Mouse (Mus musculus): ENCODE data around the gene Ptgis. TPM values are rescaled to one million over a fixed set of nuclear protein-coding genes. Genes with fewer than 3 reads are reported as not detected.

Ptgis gene
- polyA plus RNA-seq, 1 experiment from 2014 or later = 12.0 TPM

- Histone ChIP-seq H3K9me3 (ENCODE audit: control insufficient read depth, low read length) (no peaks in the 10 kb centered on the region), H3K27me3 (replicated peaks; ENCODE audit: control insufficient read depth, insufficient read depth, low read length) (no peaks in the 10 kb centered on the region), H3K4me1 (ENCODE audit: control insufficient read depth, insufficient read depth, low read length) (no peaks in the 10 kb centered on the region), H3K9ac (ENCODE audit: low read depth, low read length) (no peak overlapping the region), H3K27ac (ENCODE audit: low read length) (no peak overlapping the region), H3K4me2 (ENCODE audit: low read depth, low read length) (no peak overlapping the region), H3K4me3 (ENCODE audit: low read length) (no peak overlapping the region), H3K36me3 (ENCODE audit: control insufficient read depth, insufficient read depth, low read length) (no peaks in the 10 kb centered on the region)
- 56% methylated on average over 10 of the region's 10 CpGs for WGBS
- ATAC-seq = no peak
Observed at GRCm38 (mm10) chr2:167274713-167275465, 34.5 kb upstream of the Ptgis start.

GRCm38 (mm10) chr2:167273206-167273740, 32.9 kb upstream of the Ptgis start:
- ATAC-seq = no peak
- H3K36me3 ChIP-seq (ENCODE audit: control insufficient read depth, insufficient read depth, low read length) = no peaks in the 10 kb centered on the region
- H3K4me3 ChIP-seq (ENCODE audit: low read length) = no peak overlapping the region
- H3K9me3 ChIP-seq (ENCODE audit: control insufficient read depth, low read length) = no peaks in the 10 kb centered on the region
- no peaks in the 10 kb centered on the region for H3K27me3 ChIP-seq (replicated peaks; ENCODE audit: control insufficient read depth, insufficient read depth, low read length)
- no peak overlapping the region for H3K4me2 ChIP-seq (ENCODE audit: low read depth, low read length)
- no peak overlapping the region for H3K27ac ChIP-seq (ENCODE audit: low read length)
- no peak overlapping the region for H3K9ac ChIP-seq (ENCODE audit: low read depth, low read length)
- no peaks in the 10 kb centered on the region for H3K4me1 ChIP-seq (ENCODE audit: control insufficient read depth, insufficient read depth, low read length)
- 78% methylated on average over 13 of the region's 13 CpGs for WGBS

GRCm38 (mm10) chr2:167272706-167273105, 32.3 kb upstream of the Ptgis start:
- no peak overlapping the region for H3K4me2 ChIP-seq (ENCODE audit: low read depth, low read length)
- H3K4me3 ChIP-seq (ENCODE audit: low read length) = no peak overlapping the region
- H3K27ac ChIP-seq (ENCODE audit: low read length) = no peak overlapping the region
- no peaks in the 10 kb centered on the region for H3K36me3 ChIP-seq (ENCODE audit: control insufficient read depth, insufficient read depth, low read length)
- 83% methylated on average over 3 of the region's 3 CpGs for WGBS
- H3K4me1 ChIP-seq (ENCODE audit: control insufficient read depth, insufficient read depth, low read length) = no peaks in the 10 kb centered on the region
- H3K27me3 ChIP-seq (replicated peaks; ENCODE audit: control insufficient read depth, insufficient read depth, low read length) = no peaks in the 10 kb centered on the region
- ATAC-seq = no peak
- H3K9ac ChIP-seq (ENCODE audit: low read depth, low read length) = no peak overlapping the region
- H3K9me3 ChIP-seq (ENCODE audit: control insufficient read depth, low read length) = no peaks in the 10 kb centered on the region

GRCm38 (mm10) chr2:167271121-167271521, 30.7 kb upstream of the Ptgis start:
- Histone ChIP-seq H3K9me3 (ENCODE audit: control insufficient read depth, low read length) (no peaks in the 10 kb centered on the region), H3K27me3 (replicated peaks; ENCODE audit: control insufficient read depth, insufficient read depth, low read length) (no peaks in the 10 kb centered on the region), H3K4me1 (ENCODE audit: control insufficient read depth, insufficient read depth, low read length) (no peaks in the 10 kb centered on the region), H3K36me3 (ENCODE audit: control insufficient read depth, insufficient read depth, low read length) (no peaks in the 10 kb centered on the region), H3K9ac (ENCODE audit: low read depth, low read length) (no peak overlapping the region), H3K4me2 (ENCODE audit: low read depth, low read length) (no peak overlapping the region), H3K4me3 (ENCODE audit: low read length) (no peak overlapping the region), H3K27ac (ENCODE audit: low read length) (no peak overlapping the region)
- 83% methylated on average over 9 of the region's 9 CpGs for WGBS
- ATAC-seq = no peak

GRCm38 (mm10) chr2:167270496-167270895, 30.1 kb upstream of the Ptgis start:
- H3K27me3 ChIP-seq (replicated peaks; ENCODE audit: control insufficient read depth, insufficient read depth, low read length) = no peaks in the 10 kb centered on the region
- no peak overlapping the region for H3K9ac ChIP-seq (ENCODE audit: low read depth, low read length)
- no peak overlapping the region for H3K4me2 ChIP-seq (ENCODE audit: low read depth, low read length)
- H3K4me1 ChIP-seq (ENCODE audit: control insufficient read depth, insufficient read depth, low read length) = no peaks in the 10 kb centered on the region
- ATAC-seq = no peak
- no peaks in the 10 kb centered on the region for H3K36me3 ChIP-seq (ENCODE audit: control insufficient read depth, insufficient read depth, low read length)
- no peak overlapping the region for H3K27ac ChIP-seq (ENCODE audit: low read length)
- no peaks in the 10 kb centered on the region for H3K9me3 ChIP-seq (ENCODE audit: control insufficient read depth, low read length)
- WGBS = 80% methylated on average over 3 of the region's 3 CpGs
- no peak overlapping the region for H3K4me3 ChIP-seq (ENCODE audit: low read length)

- no peaks in the 10 kb centered on the region for H3K4me1 ChIP-seq (ENCODE audit: control insufficient read depth, insufficient read depth, low read length)
- no peaks in the 10 kb centered on the region for H3K27me3 ChIP-seq (replicated peaks; ENCODE audit: control insufficient read depth, insufficient read depth, low read length)
- no peak overlapping the region for H3K9ac ChIP-seq (ENCODE audit: low read depth, low read length)
- no peak for ATAC-seq
- 100% methylated on average over 1 of the region's 1 CpGs for WGBS
- H3K4me3 ChIP-seq (ENCODE audit: low read length) = no peak overlapping the region
- no peaks in the 10 kb centered on the region for H3K36me3 ChIP-seq (ENCODE audit: control insufficient read depth, insufficient read depth, low read length)
- no peaks in the 10 kb centered on the region for H3K9me3 ChIP-seq (ENCODE audit: control insufficient read depth, low read length)
- no peak overlapping the region for H3K4me2 ChIP-seq (ENCODE audit: low read depth, low read length)
- H3K27ac ChIP-seq (ENCODE audit: low read length) = no peak overlapping the region
Observed at GRCm38 (mm10) chr2:167268721-167269120, 28.3 kb upstream of the Ptgis start.

GRCm38 (mm10) chr2:167268411-167268690, 27.9 kb upstream of the Ptgis start:
- Histone ChIP-seq H3K4me2 (ENCODE audit: low read depth, low read length) (no peak overlapping the region), H3K4me1 (ENCODE audit: control insufficient read depth, insufficient read depth, low read length) (no peaks in the 10 kb centered on the region), H3K36me3 (ENCODE audit: control insufficient read depth, insufficient read depth, low read length) (no peaks in the 10 kb centered on the region), H3K9ac (ENCODE audit: low read depth, low read length) (no peak overlapping the region), H3K27ac (ENCODE audit: low read length) (no peak overlapping the region), H3K27me3 (replicated peaks; ENCODE audit: control insufficient read depth, insufficient read depth, low read length) (no peaks in the 10 kb centered on the region), H3K4me3 (ENCODE audit: low read length) (no peak overlapping the region), H3K9me3 (ENCODE audit: control insufficient read depth, low read length) (no peaks in the 10 kb centered on the region)
- 88% methylated on average over 8 of the region's 8 CpGs for WGBS
- ATAC-seq = no peak

GRCm38 (mm10) chr2:167267531-167268410, 27.4 kb upstream of the Ptgis start:
- Histone ChIP-seq H3K4me3 (ENCODE audit: low read length) (no peak overlapping the region), H3K27ac (ENCODE audit: low read length) (no peak overlapping the region)
- ATAC-seq = no peak

GRCm38 (mm10) chr2:167266231-167266630, 25.8 kb upstream of the Ptgis start:
- H3K4me2 ChIP-seq (ENCODE audit: low read depth, low read length) = no peak overlapping the region
- H3K27ac ChIP-seq (ENCODE audit: low read length) = no peak overlapping the region
- peaks cover 3% of the 10 kb centered on the region; the same call in 1 of the 2 replicates for H3K4me1 ChIP-seq (ENCODE audit: control insufficient read depth, insufficient read depth, low read length)
- no peak overlapping the region for H3K9ac ChIP-seq (ENCODE audit: low read depth, low read length)
- no peaks in the 10 kb centered on the region for H3K27me3 ChIP-seq (replicated peaks; ENCODE audit: control insufficient read depth, insufficient read depth, low read length)
- no peak overlapping the region for H3K4me3 ChIP-seq (ENCODE audit: low read length)
- H3K9me3 ChIP-seq (ENCODE audit: control insufficient read depth, low read length) = no peaks in the 10 kb centered on the region
- WGBS = 92% methylated on average over 10 of the region's 10 CpGs
- no peak for ATAC-seq
- H3K36me3 ChIP-seq (ENCODE audit: control insufficient read depth, insufficient read depth, low read length) = no peaks in the 10 kb centered on the region

More at GRCm38 (mm10) chr2:167267531-167268410, 27.4 kb upstream of the Ptgis start:
- Histone ChIP-seq H3K9me3 (ENCODE audit: control insufficient read depth, low read length) (no peaks in the 10 kb centered on the region), H3K36me3 (ENCODE audit: control insufficient read depth, insufficient read depth, low read length) (no peaks in the 10 kb centered on the region), H3K4me2 (ENCODE audit: low read depth, low read length) (no peak overlapping the region), H3K27me3 (replicated peaks; ENCODE audit: control insufficient read depth, insufficient read depth, low read length) (no peaks in the 10 kb centered on the region), H3K4me1 (ENCODE audit: control insufficient read depth, insufficient read depth, low read length) (no peaks in the 10 kb centered on the region), H3K9ac (ENCODE audit: low read depth, low read length) (no peak overlapping the region)
- WGBS = 69% methylated on average over 14 of the region's 14 CpGs

All from intestine, embryonic 16.5 days (tissue).